Mouse (Mus musculus): ENCODE results near the gene Katnbl1. TPM values are rescaled to one million over a fixed set of nuclear protein-coding genes. Genes with fewer than 3 reads are reported as not detected.

The Katnbl1 gene
- 10 to 100 TPM; 14.7 to 15.5 TPM for total RNA-seq (2021)
- long read RNA-seq, experiment 1, transcript Katnbl1-201 (10 exons, 2,886 nt): major isoform, 25 of 30 reads
- long read RNA-seq, experiment 1, partial matches to known transcripts: 0 of 30 reads
- long read RNA-seq, experiment 1, other reads (novel, unspliced or antisense): 5 of 30 reads
- long read RNA-seq, experiment 2, transcript Katnbl1-201 (10 exons, 2,886 nt): major isoform, 15 of 23 reads
- long read RNA-seq, experiment 2, partial matches to known transcripts: 0 of 23 reads
- long read RNA-seq, experiment 2, other reads (novel, unspliced or antisense): 8 of 23 reads

DNA sequence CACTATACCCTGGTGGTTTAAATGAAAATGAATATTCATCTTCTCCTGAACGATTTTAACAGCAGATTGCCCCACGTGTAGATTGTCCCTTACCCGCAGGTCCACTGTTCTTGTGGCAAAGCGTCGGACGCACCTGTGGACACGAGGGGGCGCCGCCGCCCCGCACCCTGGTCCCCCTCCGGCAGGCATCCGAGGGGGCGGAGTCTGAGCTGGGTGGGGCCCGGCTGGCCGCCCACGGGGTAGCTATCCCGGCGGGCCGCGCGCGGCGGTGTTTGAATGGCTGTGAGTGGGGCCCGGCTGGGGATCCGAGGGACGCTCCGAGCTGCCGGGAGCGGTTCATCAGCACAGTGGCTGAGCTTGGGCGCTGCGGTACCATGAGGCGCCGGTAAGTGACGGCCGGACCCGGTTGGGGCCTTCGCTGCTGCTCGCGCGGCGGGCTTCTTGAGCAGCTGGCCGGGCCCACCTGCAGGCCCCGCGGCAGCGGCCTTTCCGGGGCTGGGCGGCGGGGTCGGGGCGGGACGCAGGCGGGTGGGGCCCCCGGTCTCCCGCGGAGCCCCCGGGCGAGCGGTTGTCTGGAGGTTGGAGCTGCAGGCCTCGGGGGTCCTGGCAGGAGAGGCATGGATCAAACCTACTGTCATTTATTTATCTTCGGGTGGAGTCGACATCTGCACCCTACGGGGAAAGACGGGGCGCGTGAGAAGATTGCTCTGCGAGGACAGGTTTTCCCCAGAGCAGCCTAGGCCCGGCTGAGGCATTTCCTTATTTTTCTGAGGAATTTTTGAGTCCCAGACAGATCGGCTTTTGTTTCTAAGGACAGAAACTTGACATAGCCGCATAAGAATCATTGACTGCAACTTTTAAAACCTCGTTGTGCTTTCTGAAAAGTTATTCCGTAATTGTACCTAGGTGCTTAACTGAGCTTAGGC is at the start of gene Katnbl1:
TSS of gene Katnbl1 (plus strand) at position 239 of the 926 bp plus-strand sequence.
- peak; percentile 92 to 96 for DNase-seq (ENCODE audit: low spot score in 2 of 2)

DNA sequence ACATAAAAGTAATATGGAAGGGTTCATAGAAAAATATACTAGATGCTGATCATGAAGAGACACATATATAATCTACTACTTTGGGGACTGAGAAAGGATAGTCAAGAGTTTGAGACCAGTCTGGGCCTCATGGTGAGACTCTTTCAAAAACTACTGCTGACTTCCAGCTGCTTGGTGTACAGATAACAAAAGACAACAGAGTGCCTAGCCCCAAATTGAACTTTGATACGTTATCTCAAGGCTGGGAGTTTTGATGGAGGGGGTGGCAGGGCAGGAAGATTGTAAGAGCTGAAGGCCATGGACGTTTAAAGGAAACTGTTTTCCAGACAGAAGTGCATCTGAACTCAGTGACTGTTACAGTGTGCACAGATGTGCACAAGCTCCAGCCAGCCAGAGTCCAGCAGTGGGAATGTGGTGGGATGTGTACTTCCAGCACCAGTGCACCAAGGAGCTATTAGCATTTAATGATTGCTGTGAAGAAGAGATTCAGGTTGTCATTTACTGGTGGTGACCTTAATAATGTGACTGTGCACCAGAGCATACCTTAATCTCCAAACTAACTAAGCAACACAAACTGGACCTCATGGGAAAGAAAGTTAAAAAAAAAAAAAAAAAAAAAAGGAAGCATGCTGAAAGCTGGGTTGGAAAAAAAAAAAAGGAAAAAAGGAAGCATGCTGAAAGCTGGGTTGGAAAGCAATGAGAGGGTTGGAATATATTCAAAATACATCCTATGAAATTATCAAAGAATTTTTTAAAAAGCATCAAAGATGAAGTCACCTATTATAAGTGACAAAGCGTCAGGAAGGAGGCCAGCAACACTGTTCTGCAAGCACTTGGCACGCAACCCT is 46.7 kb upstream of the Katnbl1 start:
- no peak for DNase-seq (ENCODE audit: low spot score in 2 of 2)

DNA sequence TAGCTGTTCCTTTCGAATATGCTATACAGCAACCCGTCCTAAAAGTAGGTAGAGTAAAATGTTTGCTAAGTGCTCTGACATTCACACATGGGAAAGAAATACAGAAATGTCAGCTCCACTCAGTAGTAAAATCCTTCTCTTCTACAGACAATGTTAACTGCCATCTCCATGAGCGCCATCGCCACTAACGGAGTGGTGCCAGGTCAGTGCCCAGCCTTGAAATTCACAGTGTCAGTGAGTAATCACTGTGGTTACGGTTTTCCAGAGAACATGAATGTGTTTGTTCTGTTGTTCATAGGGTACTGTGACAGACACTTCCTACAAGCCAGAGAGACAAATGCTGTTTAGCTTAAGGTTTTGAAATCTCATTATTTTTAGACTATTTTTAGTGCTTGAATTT is 41.8 kb upstream of the Katnbl1 start:
- DNase-seq (ENCODE audit: low spot score in 2 of 2): no peak

DNA sequence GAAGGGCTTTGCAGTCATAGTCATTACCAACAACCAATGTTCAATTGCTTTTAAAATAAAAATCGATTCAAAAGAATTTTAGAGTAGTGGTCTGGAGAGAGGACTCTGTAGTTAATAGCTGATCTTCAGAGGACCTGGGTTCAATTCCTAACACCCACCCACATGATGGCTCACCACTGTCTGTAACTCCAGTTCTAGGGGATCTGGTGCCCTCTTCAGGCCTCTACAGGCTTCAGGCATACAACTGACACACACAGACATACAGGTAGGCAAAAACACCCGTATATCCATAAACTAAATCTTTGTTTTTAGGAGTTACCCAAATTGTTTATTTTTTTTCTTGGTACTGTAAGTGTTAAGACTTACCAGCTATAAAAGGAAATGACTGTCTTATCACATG is 39.3 kb upstream of the Katnbl1 start:
- DNase-seq (ENCODE audit: low spot score in 2 of 2): no peak

DNA sequence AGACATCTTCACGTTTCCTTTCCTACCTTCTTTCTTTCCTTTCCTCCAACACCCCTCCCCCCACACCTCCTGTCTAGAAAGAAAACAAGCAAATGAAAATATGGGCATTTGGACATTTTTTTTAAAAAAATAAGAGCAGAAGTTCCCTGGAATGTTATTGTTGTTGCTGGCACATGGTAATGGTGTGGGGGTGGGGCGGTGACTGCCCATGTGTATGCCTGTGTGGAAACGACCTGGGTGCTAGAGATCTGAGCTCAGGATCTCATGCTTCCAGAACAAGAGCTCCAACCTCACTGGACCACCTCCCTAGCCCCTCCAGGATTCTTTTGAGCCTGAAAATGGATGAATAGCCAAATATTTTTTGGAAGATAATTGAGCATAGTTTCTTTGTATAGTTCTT is 37.9 kb upstream of the Katnbl1 start:
- DNase-seq (ENCODE audit: low spot score in 2 of 2): no peak

DNA sequence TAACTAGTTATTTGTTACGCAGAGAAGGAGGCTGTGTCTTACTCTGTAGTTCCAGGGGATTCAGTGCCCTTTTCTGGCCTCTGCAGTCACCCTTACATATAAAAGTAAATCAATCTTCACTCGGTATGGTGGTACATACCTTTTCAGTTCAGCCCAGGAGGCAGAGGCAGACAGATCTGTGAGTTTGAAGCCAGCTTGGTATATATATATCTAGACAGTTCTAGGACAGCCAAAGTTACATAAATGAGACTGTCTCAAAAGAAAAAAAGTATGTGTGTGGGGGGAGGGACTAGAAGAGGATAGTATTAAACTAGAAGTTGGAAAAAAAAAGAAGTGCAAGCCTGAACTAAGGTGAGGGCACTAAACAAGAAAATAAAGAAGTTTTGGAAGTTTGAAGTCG is 30.8 kb upstream of the Katnbl1 start:
- DNase-seq (ENCODE audit: low spot score in 2 of 2): no peak

DNA sequence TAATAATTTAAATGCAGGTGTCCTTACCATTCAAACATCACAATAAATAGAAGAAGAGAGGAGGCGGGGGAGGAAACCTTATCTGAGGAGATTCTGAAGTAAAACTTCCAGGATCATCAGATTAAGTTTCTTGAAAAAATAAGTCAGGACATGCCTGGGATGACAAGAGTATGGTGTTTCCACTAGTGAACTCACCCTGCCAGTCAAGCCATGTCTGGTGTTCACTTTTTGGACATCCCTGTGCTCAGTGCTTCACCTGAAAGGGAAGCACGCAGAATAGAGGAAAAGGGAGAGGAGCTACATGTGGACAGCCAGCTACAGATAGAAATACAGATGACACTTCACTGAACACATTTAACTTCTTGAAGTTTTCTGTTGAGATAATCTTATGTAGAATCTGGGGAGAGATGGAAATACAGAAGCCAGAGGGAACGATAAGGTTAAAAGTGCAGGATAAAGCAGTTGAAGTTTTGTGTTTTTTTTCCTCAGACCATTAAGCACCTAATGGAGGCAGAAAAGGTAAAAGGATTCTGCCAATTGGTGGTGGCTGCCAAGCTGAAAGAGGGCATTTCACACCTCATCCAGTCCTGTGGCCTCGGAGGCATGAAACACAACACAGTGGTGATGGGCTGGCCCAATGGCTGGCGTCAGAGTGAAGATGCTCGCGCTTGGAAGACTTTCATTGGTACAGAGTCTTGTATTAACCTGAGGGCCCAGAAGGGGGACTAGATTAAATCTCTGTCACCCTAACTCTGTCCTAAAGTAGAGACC is 25.1 kb upstream of the Katnbl1 start:
- DNase-seq (ENCODE audit: low spot score in 2 of 2): no peak

DNA sequence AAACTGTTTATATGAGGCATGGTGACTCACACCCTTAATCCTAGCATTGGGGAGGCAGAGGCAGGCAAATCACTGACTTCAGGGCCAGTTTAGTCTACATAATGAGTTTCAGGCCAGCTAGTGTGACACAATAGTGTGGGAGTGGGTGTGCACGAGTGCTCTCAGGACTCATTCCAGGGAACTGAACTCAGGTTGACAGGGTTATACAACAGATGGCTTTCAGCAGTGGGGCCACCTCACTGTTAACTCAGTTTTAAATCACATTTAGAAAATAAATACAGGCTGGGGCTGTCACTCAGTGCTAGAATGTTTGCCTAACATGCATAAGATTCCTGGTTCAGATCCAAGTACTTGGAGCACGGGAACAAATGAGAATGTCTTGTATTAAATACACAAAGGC is 19.4 kb upstream of the Katnbl1 start:
- DNase-seq (ENCODE audit: low spot score in 2 of 2): no peak

DNA sequence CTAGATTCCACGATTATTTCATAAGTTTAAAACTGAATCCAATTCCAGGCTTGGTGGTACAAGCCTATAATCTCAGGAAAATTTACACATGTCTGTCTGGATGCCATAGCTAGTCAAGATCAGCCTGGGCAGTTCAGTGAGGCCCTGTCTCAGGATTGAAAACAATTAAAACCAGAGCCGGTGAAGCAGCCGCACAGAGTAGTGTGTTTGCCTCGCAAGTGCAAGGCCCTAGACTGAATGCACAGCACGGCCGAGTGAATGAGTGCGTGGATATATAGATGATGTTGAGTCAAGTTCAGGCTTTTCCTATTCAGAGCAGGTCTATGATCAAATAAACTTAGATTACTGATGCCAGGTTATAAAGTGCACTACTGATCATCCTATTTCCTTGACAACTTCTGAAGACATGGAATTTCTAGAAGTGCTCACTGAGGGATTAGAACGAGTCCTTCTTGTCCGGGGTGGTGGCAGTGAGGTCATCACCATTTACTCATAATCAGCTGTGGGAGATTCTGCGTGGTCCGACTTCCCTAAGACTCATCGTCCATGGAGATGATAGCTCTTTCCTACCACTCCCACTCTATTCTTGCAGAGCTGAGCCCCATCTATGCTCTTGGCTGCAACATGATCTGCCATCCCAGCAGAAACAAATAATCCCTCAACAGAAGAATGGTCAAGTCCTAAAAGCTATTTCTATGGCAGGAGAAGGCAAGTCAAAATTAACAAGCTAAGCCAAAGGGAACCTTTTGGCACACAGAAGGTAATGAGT is 18.8 kb upstream of the Katnbl1 start:
- no peak for DNase-seq (ENCODE audit: low spot score in 2 of 2)

DNA sequence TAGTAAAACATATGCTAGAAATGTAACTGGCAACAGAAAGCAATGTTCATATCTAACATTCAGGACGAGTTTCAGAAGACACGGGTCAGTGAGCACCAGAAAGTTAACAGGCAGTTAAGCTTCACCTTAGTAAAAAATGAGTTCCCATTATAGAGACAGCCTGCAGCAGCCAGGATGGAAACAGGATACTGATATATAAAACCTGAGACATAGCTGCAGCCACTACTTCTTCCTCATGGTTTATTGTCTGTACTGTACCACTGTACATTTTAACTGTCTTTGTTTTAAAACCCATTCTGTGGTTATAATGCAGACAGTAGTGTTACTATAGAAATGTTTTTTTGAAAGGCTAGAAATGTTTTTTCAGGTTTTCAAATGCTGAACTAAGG is 18.2 kb upstream of the Katnbl1 start:
- DNase-seq (ENCODE audit: low spot score in 2 of 2): no peak

DNA sequence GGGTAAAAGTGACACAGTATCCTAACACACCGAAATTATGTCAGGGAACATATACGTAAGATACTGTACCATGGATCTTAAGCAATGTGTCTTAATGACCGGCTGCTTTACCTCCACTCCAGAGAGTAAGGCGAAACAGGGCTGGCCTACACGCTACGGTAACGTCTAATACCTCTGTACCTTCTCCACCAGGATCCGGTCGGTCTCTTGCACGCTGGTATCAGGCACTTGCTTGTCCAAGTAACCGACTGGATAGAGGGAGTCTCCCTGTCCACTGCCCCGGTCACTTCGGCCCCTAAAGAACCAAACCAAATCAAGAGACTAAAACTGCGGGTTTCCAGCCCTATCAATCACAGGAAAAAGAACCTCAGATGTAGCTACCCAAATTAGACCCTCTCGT is 11.8 kb upstream of the Katnbl1 start:
- DNase-seq (ENCODE audit: low spot score in 2 of 2): peak in 1 of 2 experiments; percentile 12

DNA sequence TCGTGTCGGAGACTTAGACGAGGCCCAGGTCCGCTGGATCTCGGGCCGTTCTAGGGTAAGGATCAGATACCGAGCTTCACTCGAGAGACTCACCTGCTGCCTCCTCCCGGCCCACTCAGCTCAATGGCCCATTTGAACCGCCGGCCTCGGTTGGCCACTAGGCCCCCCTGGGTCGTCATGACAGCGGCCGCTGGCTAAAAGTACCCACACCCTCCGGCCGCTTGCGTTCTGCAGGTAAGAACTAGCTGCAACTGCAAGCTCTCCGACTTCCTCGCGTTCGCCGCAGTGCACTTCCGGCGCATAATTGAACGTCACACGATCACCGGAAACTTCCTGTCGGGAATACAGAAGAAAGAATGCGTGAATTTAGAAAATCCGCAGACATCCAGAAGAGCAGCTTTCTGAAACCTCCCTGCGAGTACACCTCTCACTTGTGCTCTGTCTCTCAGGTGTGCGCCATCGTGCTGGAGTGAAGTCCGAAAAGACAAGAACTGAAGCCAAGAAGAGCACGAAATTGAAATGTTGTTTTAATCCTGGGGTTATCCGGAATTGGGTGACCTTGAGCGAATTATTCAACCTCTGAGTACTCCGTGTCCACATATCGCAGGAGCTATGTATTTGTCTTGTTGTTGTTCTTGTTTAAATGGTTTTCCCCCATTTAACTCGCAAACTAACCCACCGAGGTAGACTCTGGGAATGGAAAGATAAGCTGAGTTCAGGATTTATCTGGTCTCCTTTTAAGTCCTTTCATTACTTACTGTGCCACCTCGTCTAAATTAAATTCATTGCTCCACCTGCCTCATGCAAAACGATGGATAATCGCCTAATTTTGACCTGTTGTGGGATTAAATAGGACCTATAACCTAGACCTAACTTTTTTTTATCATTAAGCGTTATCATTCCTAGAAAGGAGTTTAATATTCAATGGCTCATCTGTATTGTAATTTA is 11.0 kb upstream of the Katnbl1 start, which contains the start of gene Emc4:
TSS of gene Emc4 (minus strand) at position 302 of the 948 bp plus-strand sequence.
- peak; percentile 79 to 91 for DNase-seq (ENCODE audit: low spot score in 2 of 2)

DNA sequence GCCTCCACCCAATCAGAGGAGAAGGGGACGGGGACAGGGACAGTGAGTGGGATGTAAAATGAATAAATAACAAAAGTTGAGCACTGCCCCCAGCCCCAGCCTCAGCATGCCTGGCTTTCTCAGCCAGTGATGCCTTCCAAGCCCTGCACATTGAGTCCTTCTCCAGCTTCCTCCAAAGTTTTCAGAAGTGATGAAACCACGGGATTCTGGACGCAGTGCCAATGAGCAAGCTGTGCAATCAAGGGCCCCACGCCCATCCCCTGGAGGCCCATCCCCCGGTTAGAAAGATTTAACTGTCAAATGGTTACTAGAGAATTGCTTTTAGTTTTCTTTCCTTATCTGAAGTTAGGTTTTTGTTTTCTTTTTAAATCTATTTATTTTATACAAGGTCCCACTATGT is 9.1 kb upstream of the Katnbl1 start:
- DNase-seq (ENCODE audit: low spot score in 2 of 2): peak in 1 of 2 experiments; percentile 45

DNA sequence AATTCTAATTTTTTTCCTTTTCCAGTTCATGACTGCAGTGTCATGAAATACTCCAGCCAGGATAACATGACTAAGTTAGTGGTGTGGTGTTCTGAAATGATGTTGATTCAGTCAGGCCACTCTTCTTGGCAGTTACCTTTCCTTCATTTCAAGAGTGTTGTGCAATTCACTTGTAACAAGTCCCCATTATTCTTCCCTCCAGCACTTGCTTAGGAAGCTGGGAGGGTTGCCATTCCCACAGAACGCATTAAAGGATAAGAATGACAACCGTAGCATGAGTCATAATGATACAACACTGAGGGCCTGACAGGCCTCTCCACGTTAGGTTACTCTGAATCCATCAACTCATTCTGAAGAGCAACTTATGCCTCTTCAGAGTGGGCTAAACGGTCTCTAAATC is 5.9 kb upstream of the Katnbl1 start:
- no peak for DNase-seq (ENCODE audit: low spot score in 2 of 2)

DNA sequence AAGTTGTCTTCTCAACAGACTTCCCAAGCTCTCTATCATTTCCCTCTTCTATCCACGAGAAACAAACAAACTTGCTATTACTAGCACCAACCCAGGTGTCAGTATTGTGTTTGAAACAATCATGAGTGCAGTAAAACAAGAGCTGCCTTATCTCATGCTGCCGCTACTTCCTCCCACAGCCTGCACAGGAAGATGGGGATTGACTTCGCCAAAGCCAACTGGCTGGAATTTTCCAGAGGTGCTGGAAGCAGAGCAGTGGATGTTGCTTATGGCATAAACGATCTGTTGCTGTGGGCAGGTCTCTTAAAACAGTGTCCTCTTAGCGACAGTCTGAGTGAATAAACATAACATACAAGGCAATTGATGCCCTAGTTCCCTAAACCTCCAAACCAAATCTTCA is 4.4 kb upstream of the Katnbl1 start:
- DNase-seq (ENCODE audit: low spot score in 2 of 2): no peak

DNA sequence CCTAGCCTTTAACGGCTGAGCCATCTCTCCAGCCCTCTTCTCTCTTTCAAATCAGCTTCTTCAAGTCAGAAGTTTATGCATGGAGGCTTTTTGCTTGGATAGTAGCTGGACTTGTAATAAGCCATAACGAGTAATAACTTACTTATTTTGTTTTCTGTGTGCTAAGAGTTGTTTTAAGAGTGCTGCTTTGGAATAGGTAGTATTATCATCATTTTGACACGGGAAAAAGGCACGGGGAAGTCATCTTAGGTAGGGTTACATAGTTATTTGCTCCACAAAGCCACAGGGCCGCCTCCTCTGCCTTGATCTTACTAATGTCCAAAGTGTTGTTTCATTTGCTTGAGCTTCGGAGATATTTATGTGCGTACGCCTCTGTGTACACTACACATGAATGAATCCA is 1.1 kb downstream of the Katnbl1 start:
- DNase-seq (ENCODE audit: low spot score in 2 of 2): no peak

DNA sequence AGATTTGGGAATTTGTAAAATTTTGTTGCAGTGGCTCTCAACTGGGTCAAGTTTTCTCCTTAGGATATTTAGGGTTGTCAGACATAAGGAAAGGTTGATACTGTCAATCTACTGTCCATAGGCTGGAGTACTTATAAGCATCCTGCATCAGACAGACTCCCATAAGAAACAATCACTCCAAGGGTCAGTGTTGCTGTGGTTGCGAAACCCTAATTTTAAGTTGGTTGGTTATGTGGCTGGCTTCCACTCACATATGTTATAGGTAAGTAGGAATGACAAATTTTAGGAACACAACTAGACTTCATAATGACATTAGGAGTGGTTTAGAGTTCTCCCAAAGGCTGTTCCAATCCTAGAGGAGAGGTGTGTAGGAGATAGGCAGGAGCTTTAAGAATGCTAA is 2.2 kb downstream of the Katnbl1 start:
- no peak for DNase-seq (ENCODE audit: low spot score in 2 of 2)

DNA sequence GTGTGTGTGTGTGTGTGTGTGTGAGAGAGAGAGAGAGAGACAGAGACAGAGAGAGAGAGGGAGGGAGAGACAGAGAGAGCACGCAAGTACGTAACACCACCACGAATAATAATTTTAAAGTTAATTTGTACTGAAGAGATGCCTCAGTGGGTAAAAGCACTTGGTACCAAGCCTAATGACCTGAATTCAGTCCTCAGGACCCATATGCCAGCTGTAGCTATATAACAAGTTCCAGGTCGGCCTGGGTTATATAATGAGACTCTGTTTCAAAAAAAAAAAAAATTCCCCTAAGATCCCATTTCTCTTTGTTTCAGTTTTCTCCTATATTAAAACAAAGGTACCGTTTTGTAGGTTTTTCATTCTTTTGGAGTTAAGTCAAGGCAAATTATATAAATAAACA is 11.8 kb downstream of the Katnbl1 start:
- DNase-seq (ENCODE audit: low spot score in 2 of 2): no peak
